Mouse (Mus musculus) frontal cortex, adult (tissue): ENCODE data around the gene Actrt2.

Experiments
- ATAC-seq: cut with Nextera tagmentation; 2 replicates; pipeline ENCODE4 v1.9.2; 2017; ENCODE audit warnings: mild to moderate bottlenecking, moderate library complexity, mixed read lengths; ENCODE audit not compliant: low TSS enrichment

Actrt2 gene

GRCm38 (mm10) chr4:154638320-154638886 lies 29.3 kb downstream of the Actrt2 start:
- no peak for ATAC-seq

GRCm38 (mm10) chr4:154637468-154638319 lies 30.0 kb downstream of the Actrt2 start:
- ATAC-seq, result no peak

GRCm38 (mm10) chr4:154636721-154637311 lies 30.9 kb downstream of the Actrt2 start, which contains the start of gene Prdm16:
Prdm16 (minus strand) TSS chr4:154636873.
- peak; percentile 39; the same call in 1 of the 2 replicates for ATAC-seq

GRCm38 (mm10) chr4:154636053-154636433 lies 31.6 kb downstream of the Actrt2 start:
- ATAC-seq, result no peak

- ATAC-seq, result no peak
Measured at GRCm38 (mm10) chr4:154635241-154636052, 32.2 kb downstream of the Actrt2 start.

GRCm38 (mm10) chr4:154634470-154635240 lies 33.0 kb downstream of the Actrt2 start:
- ATAC-seq, result no peak

- ATAC-seq, result no peak
Measured at GRCm38 (mm10) chr4:154634001-154634400, 33.7 kb downstream of the Actrt2 start.

GRCm38 (mm10) chr4:154632800-154633764 lies 34.6 kb downstream of the Actrt2 start:
- no peak for ATAC-seq

- ATAC-seq, result no peak
Measured at GRCm38 (mm10) chr4:154630763-154631162, 36.9 kb downstream of the Actrt2 start.

GRCm38 (mm10) chr4:154627419-154628142 lies 40.1 kb downstream of the Actrt2 start:
- ATAC-seq, result no peak

- ATAC-seq, result no peak
Measured at GRCm38 (mm10) chr4:154626282-154626681, 41.4 kb downstream of the Actrt2 start.

- ATAC-seq, result no peak
Measured at GRCm38 (mm10) chr4:154625710-154626109, 42.0 kb downstream of the Actrt2 start.

- no peak for ATAC-seq
Measured at GRCm38 (mm10) chr4:154623241-154623640, 44.4 kb downstream of the Actrt2 start.

- ATAC-seq, result no peak
Measured at GRCm38 (mm10) chr4:154622521-154622920, 45.1 kb downstream of the Actrt2 start.
